Mouse (Mus musculus): ENCODE measurements around the gene Pkmyt1. TPM values are rescaled to one million over a fixed set of nuclear protein-coding genes. Genes with fewer than 3 reads are reported as not detected.
"Not testable (repeated sequence)": the region's sequence is repeated elsewhere in the genome, so short reads cannot be mapped to it uniquely, and the experiment has no call there.

The Pkmyt1 gene
- total RNA-seq, 2 experiments from 2014 or later, result 3.7 to 4.0 TPM

DNA sequence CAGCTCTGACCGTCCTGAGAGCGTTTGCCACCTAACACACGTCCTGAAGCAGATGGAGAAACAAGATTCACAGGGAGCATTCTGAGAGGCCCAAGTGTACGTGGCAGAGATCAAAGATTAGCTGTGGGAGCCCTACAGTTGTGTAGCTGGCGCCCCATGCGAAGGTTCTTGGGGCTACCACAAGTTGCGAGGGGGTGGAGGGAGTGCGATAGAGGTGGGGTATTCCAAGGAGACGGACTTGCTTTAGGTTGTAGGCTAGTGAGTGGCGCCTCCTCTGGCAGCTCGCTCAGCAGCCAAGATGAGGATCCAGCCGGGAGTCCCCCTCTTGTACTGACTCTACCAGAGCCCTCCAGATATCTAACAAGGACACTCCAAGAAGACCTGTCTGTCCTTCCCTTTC, 20.2 kb downstream of the Pkmyt1 start:
- DNase-seq (ENCODE audit: low spot score in 2 of 2), result no peak

- DNase-seq (ENCODE audit: low spot score in 2 of 2), result no peak
Measured at GRCm38 (mm10) chr17:23746767-23747166, 20.6 kb downstream of the Pkmyt1 start.

DNA sequence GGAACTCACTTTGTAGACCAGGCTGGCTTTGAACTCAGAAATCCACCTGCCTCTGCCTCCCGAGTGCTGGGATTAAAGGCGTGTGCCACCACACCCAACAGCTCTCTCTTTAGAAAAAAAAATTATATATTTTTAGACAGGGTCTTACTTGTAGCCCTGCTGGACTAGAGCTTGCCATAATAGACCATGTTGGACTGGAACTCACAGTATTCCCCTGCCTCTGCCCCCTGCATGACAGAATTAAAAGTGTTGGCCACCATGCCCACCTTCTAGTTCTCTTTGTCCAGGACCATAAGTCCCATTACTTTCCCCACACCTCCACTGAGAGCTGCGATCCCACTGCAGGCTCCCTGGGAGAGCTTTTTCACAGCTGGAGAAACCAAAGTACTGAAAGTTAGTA, 21.3 kb downstream of the Pkmyt1 start:
- no peak for DNase-seq (ENCODE audit: low spot score in 2 of 2)

GRCm38 (mm10) chr17:23748026-23748425, 21.9 kb downstream of the Pkmyt1 start:
- no peak for DNase-seq (ENCODE audit: low spot score in 2 of 2)

- peak; percentile 64 to 83 for DNase-seq (ENCODE audit: low spot score in 2 of 2)
Measured at GRCm38 (mm10) chr17:23748631-23749391, 22.7 kb downstream of the Pkmyt1 start.

- no peak for DNase-seq (ENCODE audit: low spot score in 2 of 2)
Measured at GRCm38 (mm10) chr17:23749400-23750191, 23.5 kb downstream of the Pkmyt1 start.

- DNase-seq (ENCODE audit: low spot score in 2 of 2), result no peak
Measured at GRCm38 (mm10) chr17:23755689-23756088, 29.6 kb downstream of the Pkmyt1 start.

DNA sequence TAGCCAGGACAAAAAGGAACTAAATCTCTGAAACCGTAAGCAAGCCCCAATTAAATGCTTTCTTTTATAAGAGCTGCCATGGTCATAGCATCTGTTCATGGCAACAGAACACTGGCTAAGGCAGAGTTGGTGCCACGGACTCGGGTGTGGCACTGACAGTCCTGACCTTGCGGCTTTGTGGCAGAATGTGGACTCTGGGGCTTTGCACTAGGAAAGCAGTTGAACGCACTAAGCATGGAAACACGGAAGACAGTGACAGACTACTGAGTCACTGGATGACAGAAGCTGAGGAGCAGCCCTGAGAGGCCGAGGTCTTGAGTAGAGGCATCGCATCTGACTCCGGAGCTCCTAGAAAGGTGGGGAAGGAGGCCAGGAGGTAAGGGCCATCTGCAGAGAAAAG, 31.4 kb downstream of the Pkmyt1 start:
- no peak for DNase-seq (ENCODE audit: low spot score in 2 of 2)

- DNase-seq (ENCODE audit: low spot score in 2 of 2), result no peak
Measured at GRCm38 (mm10) chr17:23758801-23759200, 32.7 kb downstream of the Pkmyt1 start.

DNA sequence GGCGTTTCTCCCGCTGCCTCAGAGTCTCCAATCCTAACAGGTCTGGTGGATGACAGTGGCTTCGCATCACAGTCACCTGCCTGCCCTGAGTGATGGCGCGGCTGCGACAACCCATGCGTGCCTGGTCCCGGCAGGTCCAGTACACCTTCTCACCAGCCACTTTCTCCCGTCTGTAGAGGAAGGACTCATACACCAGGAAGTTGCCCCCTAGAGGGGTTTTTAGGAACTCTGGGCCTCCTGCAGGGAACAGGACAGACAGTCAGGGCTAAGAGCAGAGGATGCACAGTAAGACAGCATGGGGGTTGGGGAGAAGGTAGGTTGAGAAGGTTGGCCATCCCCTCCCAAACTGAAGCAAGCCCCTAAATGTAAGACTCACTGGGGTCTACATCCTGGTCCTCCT, 34.1 kb downstream of the Pkmyt1 start:
- DNase-seq (ENCODE audit: low spot score in 2 of 2), result no peak

DNA sequence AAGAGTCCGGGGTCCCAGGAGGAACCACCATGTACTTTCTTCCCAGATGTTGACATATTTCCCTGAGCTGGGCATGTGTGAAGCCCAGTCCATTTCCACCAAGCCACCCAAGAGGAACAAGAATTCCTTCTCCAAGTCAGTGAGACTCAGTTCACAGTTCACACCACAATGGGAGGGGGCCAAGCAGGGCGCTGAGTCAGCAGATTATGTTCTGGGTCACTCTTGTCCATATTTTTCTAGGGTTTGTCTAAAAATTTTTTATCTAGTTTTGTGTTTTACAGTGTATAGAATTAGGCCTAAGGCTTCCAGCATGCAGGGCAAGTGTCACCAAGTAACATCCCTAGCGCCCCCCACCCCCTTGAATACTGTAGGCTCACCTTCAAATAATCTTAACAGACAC, 35.0 kb downstream of the Pkmyt1 start:
- no peak for DNase-seq (ENCODE audit: low spot score in 2 of 2)

DNA sequence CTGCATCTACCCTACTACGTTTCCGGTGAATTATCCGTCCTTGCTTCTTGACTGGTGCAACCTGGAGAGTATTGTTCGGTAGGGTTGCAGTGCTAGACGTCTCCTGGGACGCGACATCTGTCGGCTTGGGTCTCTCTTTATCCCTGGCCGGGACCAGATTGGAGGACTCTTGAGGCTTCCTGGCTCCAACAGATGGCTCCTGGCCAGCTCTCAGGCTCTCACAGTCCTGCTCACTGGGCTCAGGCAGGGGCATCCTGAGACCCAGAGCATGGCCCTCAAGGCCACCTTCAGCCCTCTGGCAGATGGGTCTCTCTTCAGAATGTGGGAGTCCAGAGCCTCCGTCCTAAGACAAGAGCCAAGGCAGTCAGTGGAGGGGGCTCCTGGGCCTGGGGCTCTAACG, 36.8 kb downstream of the Pkmyt1 start:
- no peak for DNase-seq (ENCODE audit: low spot score in 2 of 2)

DNA sequence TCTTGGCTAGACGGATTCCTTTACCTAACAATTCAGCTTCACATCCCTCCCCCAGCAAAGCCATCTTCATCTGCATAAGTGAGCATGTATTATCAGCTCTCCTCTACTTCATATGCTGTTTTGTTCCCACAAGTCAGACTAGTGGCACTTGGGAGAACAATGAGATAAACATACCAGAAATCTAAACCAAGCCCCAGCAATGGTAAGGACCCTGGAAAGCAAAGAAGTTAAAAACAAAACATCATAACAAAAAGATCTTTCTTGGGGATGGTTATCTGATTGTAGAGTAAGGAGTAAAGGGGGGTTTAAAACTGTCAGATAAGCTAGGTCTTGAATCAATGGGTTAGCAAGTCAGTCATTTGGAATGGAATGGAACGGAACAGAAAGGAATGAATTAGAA, 44.4 kb downstream of the Pkmyt1 start:
- DNase-seq (ENCODE audit: low spot score in 2 of 2), result no peak

DNA sequence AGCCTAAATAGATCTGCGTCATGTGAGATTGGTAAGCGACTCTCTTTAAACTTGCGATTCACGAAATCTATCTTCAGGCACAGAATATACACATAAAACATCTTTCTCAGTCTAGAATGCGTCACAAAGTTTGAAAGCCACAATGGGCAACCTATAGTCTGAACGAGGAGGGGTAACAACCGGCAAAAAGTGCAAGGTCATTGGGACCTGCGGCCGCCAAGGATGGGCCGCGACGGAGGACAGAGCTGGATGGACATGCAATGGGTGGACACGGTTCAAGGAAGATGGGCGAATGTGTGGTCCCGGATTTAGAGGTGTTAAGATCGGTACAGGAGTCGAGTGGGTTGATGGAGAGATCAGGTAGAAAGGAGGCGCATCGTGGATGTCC, 44.8 kb downstream of the Pkmyt1 start:
- no peak for DNase-seq (ENCODE audit: low spot score in 2 of 2)

GRCm38 (mm10) chr17:23771284-23772218, 45.4 kb downstream of the Pkmyt1 start, which contains the start of gene Flywch1:
TSS of gene Flywch1 (minus strand) at chr17:23771602.
- peak; percentile 98 to 99 for DNase-seq (ENCODE audit: low spot score in 2 of 2)

DNA sequence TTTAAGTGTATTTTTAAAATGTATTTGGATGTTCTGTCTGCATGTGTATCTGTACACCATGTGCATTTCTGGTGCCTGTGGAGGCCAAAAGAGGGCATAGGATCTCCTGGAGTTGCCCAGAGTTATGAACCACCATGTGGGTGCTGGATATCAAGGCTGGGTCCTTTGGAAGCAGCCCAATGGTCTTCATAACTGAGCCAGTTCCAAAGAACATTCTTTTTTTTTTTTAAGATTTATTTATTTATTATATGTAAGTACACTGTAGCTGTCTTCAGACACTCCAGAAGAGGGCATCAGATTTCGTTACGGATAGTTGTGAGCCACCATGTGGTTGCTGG, 46.1 kb downstream of the Pkmyt1 start:
- DNase-seq (ENCODE audit: low spot score in 2 of 2), result not testable (repeated sequence)

GRCm38 (mm10) chr17:23773676-23774075, 47.5 kb downstream of the Pkmyt1 start:
- DNase-seq (ENCODE audit: low spot score in 2 of 2), result no peak

GRCm38 (mm10) chr17:23774090-23774489, 48.0 kb downstream of the Pkmyt1 start:
- DNase-seq (ENCODE audit: low spot score in 2 of 2), result peak; percentile 69 to 76

GRCm38 (mm10) chr17:23776216-23776615, 50.1 kb downstream of the Pkmyt1 start:
- no peak for DNase-seq (ENCODE audit: low spot score in 2 of 2)

GRCm38 (mm10) chr17:23777141-23777540, 51.0 kb downstream of the Pkmyt1 start:
- DNase-seq (ENCODE audit: low spot score in 2 of 2), result no peak

- no peak for DNase-seq (ENCODE audit: low spot score in 2 of 2)
Measured at GRCm38 (mm10) chr17:23778447-23778846, 52.3 kb downstream of the Pkmyt1 start.
